Mouse (Mus musculus) megakaryocyte progenitor cell, adult 5-6 weeks (primary cell): Measurements from ENCODE around the gene Slc25a24. TPM values are rescaled to one million over a fixed set of nuclear protein-coding genes. Genes with fewer than 3 reads are reported as not detected.

Experiments used
- ATAC-seq: replicated peaks from 2 replicates; pipeline ENCODE4 v1.8.0; 2016; ENCODE audit warnings: mild to moderate bottlenecking, moderate TSS enrichment, inconsistent platforms; ENCODE audit not compliant: poor library complexity
- total RNA-seq, 2 experiments: library from RNA; stranded (forward) in 1 of 2; stranded (reverse) in 1 of 2; fragments of 157-497, 149-512 nt in 1 of 2; fragments of 200-1000 nt in 1 of 2; gene quantifications; 2 replicates each; pipeline versions ENCODE4 v1.2.3 to v1.2.4; 2015 to 2017

The Slc25a24 gene
- total RNA-seq (2015) (16.1 and 19.0 TPM in 2 replicates), total RNA-seq (2017) (15.5 and 17.2 TPM in 2 replicates)

DNA sequence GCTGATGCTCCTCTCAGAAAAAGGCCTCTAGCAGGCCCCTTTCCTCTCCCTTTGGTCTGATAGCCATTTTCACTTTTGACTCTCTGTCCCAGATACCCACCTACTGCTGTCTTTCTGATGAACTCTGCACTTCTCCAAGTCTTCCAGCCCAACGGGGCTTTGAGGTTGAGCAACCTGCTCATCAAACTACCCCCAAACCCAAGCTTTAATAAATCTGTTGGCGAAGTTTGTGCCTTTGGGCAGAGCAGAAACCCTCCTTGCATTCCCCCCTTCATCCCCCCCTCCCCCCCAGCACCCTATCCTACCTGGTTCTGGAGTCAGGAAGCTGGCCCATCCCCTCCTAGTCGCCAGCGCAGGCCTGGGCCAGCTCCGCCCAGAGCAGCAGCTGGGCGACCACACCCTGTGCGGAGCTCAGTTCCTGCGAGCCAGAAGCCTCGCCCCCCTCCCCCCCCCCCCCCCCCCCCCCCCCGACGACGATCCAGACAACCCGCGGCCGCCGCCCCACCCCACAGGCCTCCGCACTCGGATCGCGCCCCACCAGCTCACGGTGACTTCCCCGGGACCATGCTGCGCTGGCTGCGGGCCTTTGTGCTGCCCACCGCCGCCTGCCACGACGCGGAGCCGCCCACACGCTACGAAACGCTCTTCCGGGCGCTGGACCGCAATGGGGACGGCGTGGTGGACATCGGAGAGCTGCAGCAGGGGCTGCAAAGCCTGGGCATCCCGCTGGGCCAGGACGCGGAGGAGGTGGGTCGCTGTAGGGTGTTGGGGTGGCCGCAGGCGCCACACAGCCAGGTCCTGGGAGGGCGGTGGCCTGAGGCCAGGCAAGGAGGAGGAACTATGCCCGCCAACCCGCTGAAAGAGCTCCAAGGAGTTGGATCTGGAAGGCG is at the start of gene Slc25a24:
TSS of gene Slc25a24 (plus strand) at position 509 of the 890 bp plus-strand sequence.
- ATAC-seq: peak; percentile 74

DNA sequence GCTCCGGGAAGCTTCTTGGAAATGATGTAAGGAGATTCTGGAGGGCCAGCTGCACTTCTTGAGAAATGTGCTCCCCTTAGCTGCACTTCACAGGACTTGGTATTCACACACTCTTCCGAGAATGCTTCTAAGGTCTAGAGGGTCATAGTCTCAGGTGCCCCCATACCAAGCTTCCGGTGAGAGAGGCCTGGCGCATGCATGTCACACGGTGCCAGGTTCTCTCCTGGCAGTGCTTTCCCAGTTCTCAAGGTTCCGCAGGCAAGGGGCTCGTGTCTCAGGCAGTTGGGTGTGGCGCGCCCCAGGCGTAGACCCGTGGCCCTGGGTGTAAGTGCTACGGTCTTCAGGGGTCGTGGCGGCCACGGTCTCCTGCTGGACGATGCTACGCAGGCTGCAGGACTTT is 42.8 kb upstream of the Slc25a24 start, which contains the start of gene Slc25a54:
TSS of gene Slc25a54 (plus strand) at position 301 of the 400 bp plus-strand sequence.
- no peak for ATAC-seq

DNA sequence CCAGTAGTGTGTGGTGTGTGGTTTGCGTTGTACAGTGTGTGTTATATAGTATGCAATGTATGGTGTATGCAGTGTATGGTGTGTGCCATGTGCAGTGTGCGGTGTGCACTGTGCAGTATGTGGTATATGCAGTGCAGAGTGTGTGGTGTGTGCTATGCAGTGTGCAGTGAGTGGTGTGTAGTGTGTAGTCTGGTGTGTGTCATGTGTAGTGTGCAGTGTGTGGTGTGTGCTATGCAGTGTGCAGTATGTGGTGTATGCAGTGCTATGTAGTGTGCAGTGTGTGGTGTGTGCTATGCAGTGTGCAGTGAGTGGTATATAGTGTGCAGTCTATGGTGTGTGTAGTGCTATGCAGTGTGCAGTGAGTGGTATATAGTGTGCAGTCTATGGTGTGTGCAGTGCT is 38.5 kb upstream of the Slc25a24 start:
- ATAC-seq: no peak

GRCm38 (mm10) chr3:109088460-109088859 is 34.5 kb upstream of the Slc25a24 start:
- ATAC-seq: no peak

DNA sequence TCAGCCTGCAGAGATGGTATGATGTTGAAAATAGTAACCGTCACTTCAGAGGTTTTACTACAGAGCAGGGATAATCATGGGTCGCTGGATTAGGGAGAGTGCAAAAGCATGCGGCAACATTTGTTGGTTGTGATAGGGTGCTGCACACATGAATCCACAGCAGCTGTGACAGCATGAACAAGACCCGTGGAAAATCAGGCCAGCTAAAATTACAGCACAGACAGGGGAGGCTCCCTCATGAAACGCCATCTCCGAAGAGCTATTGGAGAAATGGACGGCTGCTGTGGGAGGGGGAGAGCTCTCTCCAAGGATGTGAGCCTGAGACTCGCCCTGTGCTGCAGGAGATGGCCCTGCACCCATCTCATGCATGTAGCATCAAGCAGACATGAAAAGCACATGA is 18.2 kb upstream of the Slc25a24 start:
- ATAC-seq: no peak

GRCm38 (mm10) chr3:109117136-109117535 is 5.8 kb upstream of the Slc25a24 start:
- ATAC-seq: no peak

DNA sequence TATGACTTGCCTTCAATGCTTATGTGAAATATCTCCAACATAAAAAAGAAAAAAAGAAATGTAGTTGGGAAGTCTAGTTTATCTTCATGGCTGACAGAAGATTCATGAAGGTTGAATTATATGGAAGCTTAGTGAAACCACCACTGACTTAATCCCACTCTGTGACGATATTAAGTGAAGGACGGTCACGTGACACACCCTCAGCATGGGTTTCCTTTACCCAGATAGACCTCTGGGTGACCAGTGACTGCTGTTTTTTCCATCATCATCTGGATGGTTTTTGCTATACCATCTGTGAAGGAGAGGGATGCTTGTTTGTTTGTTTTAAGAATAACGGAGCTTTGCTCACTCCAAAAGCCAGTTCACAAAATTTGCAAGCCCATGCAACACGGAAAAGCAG is 3.4 kb upstream of the Slc25a24 start:
- no peak for ATAC-seq

DNA sequence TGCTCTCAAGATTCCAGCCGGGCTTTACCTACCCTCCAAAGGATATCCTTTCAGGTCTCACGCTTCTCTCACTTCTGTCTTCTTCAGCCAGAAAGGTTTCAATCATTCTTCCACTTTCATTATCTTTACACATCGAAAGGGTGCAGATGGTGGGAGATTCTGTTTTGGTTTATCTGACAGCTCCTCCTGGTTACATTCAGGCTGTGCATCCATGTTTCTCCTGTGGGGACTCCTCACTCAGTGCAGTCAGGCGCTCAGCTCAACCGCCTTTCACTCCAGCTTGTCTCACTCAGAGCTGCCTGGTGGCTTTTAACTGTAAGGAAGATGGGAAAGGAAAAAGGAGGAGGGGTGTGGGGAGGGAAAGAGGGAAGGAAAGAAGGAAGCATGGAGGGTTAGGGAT is 3.0 kb upstream of the Slc25a24 start:
- ATAC-seq: no peak

GRCm38 (mm10) chr3:109123531-109123981 is 607 bp downstream of the Slc25a24 start:
- peak; percentile 43; the same call in 1 of the 2 replicates for ATAC-seq

- ATAC-seq: 0 out of 2 replicates have a peak, but pooled peaks have one; percentile 19
These were observed 1.1 kb downstream of the Slc25a24 start for GRCm38 (mm10) chr3:109124091-109124490.

GRCm38 (mm10) chr3:109125531-109125930 is 2.6 kb downstream of the Slc25a24 start:
- ATAC-seq: 0 out of 2 replicates have a peak, but pooled peaks have one; percentile 16

DNA sequence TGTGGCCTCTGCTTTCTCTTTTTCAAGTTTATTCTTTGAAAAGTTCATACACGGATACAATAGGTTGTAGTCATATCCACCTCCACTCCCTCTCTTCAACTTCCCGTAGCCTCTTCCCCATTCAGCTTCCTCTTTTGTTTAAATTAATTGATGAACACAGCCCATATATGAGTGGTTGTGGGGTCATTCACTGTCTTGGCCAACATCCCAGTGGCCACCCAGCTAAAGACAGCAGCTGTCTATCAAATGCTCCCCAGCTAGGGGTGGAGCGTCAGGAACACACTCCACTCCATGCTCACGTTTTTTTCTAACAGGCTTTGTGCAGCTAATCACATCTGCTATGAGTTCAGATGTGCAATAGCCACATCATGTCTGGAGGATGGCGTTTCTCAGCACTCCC is 6.8 kb downstream of the Slc25a24 start:
- ATAC-seq: peak; percentile 86

- no peak for ATAC-seq
These were observed 10.0 kb downstream of the Slc25a24 start for GRCm38 (mm10) chr3:109132966-109133365.

- ATAC-seq: no peak
These were observed 11.1 kb downstream of the Slc25a24 start for GRCm38 (mm10) chr3:109134036-109134435.

GRCm38 (mm10) chr3:109135352-109135751 is 12.4 kb downstream of the Slc25a24 start:
- peak; percentile 58; the same call in 1 of the 2 replicates for ATAC-seq

DNA sequence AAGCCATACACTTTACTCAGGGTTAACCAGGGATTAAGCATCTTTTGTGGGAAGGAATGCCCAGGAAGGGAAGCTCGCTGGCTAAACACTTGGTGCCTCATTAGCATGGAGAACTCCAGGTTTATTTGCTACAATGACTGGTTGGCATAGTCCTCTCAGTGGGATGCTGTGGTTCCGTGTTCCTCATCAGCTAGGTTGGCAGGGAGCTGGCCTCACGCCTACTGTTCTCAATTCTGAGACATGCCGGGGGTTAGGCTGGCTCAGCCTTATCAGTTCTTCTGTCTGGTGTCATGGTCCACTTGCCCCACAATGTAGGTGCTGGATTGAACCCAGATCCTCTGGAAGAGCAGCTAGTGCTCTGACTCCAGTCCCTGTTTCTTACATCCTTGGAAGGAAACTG is 29.6 kb downstream of the Slc25a24 start:
- ATAC-seq: no peak

DNA sequence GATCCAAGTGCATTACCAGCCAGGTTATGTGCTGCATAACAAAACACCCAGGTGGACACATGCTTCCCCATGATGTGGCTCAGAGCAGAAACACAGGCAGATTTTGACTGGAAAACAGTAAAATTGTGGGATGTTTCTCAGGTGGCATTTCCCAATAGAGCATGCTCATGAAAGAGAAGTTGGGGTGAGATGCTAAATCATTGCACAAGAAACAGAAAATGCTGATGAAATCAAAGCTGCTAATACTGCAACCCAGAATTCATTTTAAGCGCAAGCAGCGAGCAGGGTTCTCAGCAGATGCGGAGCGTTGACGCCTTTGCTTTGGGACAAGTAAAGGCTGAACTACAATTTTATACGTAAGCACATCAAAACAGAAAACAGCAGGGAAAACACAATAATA is 30.5 kb downstream of the Slc25a24 start:
- ATAC-seq: peak; percentile 75

DNA sequence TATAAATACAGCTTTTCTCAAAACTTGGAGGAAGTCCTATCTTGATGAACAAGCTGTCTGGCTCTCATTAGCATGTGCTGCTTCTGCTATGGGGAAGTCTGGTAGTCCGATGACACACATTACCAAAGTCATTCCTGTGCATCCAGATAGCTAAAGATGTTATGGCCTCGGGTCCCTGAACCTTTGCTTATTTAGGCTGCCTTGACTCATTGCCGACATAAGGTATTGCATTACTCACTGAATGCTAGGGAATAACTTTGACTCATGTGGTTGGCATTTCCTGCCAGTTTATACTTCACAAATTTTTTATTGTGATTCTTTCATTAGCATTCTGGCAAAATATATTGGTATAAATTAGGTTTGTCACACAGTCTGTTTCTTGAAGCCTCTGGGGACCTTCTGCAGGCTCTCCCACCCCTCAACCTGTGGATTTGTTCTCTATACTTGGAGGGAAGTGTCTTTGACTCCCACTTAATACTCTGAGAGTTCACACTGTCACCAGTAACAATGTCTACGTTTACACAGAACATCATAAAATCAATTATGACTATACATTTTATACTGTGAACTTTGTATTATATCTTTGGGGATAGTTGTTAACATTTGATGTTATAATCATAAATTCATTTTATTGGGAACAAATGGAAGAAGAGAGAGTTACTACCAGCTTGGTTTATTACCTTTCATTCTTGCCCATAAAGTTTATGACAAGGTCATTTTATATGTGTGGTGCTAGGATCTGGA is 33.1 kb downstream of the Slc25a24 start:
- no peak for ATAC-seq

GRCm38 (mm10) chr3:109157481-109157880 is 34.5 kb downstream of the Slc25a24 start:
- ATAC-seq: no peak

- ATAC-seq: no peak
These were observed 41.1 kb downstream of the Slc25a24 start for GRCm38 (mm10) chr3:109164088-109164487.

DNA sequence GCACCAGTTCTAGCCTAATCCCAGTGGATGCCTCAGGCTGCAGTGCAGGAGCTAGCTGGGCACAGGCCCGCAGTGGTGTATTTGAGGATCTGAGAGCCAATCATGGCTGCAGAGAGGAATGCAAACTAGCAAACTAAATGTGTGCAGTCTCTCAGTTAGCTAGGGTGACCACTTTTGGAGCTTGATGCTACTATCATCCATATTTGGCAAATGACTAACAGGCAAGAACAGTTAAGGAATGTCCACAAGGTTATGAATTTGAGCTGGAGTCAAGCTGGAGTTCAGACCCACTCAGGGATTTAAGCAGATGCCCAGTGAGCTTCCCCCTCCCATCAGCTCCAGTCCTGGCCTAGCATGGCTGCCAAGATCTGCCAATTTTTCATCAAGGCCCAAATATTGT is 41.7 kb downstream of the Slc25a24 start:
- no peak for ATAC-seq
